Mouse (Mus musculus) ES-E14 (cell line): Measurements from ENCODE around the gene Pakap. TPM values are rescaled to one million over a fixed set of nuclear protein-coding genes. Genes with fewer than 3 reads are reported as not detected.
A peak's percentile ranks its signal among the peaks of the same experiment; 100 is the strongest.

Experiments
- DNase-seq: peaks from one replicate; pipeline ENCODE4 v3.0.0-alpha.2; 2013; ENCODE audit warnings: low read depth, low spot score
- H3K27ac ChIP-seq: 2 replicates; pipeline ENCODE4 v1.5.1; 2012; ENCODE audit warnings: low read depth, mild to moderate bottlenecking, low read length, moderate library complexity, mixed read lengths; ENCODE audit not compliant: poor library complexity, insufficient read depth, severe bottlenecking
- H3K36me3 ChIP-seq: 2 replicates; pipeline ENCODE4 v1.6.1; 2012; ENCODE audit warnings: mild to moderate bottlenecking, low read length, moderate library complexity, mixed read lengths; ENCODE audit not compliant: control insufficient read depth, poor library complexity, insufficient read depth, severe bottlenecking
- H3K4me1 ChIP-seq, 2 experiments: fragments of 150-350 bp in 1 of 2; sonication (generic) in 1 of 2; 2 replicates each; pipeline ENCODE4 v1.6.1; 2012; ENCODE audit warnings: low read length in 2 of 2, mild to moderate bottlenecking in 1 of 2, mixed read lengths in 1 of 2; ENCODE audit not compliant: control insufficient read depth in 2 of 2, insufficient read depth in 2 of 2, poor library complexity in 1 of 2
- H3K4me3 ChIP-seq, 2 experiments: fragments of 150-350 bp in 1 of 2; sonication (generic) in 1 of 2; 2 replicates each; pipeline ENCODE4 v1.5.1; 2012; ENCODE audit warnings: low read length in 2 of 2, low read depth in 1 of 2, mild to moderate bottlenecking in 1 of 2, mixed read lengths in 1 of 2; ENCODE audit not compliant: insufficient read depth in 1 of 2, poor library complexity in 1 of 2, severe bottlenecking in 1 of 2
- H3K9ac ChIP-seq: 2 replicates; pipeline ENCODE4 v1.6.1; 2012; ENCODE audit warnings: low read depth, mild to moderate bottlenecking, low read length, mixed read lengths; ENCODE audit not compliant: poor library complexity, insufficient read depth, severe bottlenecking
- H3K9me3 ChIP-seq: fragments of 150-350 bp; sonication (generic); 2 replicates; pipeline ENCODE4 v1.6.1; 2012; ENCODE audit warnings: low read depth, mild to moderate bottlenecking, low read length; ENCODE audit not compliant: control insufficient read depth, insufficient read depth
- CHD2 ChIP-seq: IDR thresholded peaks from 2 replicates; pipeline ENCODE4 v1.6.1; 2014; ENCODE audit warnings: mild to moderate bottlenecking, low read depth, low read length, inconsistent platforms
- HCFC1 ChIP-seq: IDR thresholded peaks from 2 replicates; pipeline ENCODE4 v1.6.1; 2012; ENCODE audit warnings: low read length, inconsistent platforms, borderline replicate concordance; ENCODE audit not compliant: insufficient read depth
- MAFK ChIP-seq: IDR thresholded peaks from 2 replicates; pipeline ENCODE4 v1.6.1; 2014; ENCODE audit warnings: mild to moderate bottlenecking, low read depth, low read length, inconsistent platforms; ENCODE audit not compliant: insufficient read depth
- ZC3H11A ChIP-seq: IDR thresholded peaks from 2 replicates; pipeline ENCODE4 v1.6.1; 2012; ENCODE audit warnings: low read depth, mild to moderate bottlenecking, inconsistent platforms, low read length, borderline replicate concordance
- ZNF384 ChIP-seq: IDR thresholded peaks from 2 replicates; pipeline ENCODE4 v1.6.1; 2012; ENCODE audit warnings: low read depth, low read length, inconsistent platforms
- in situ Hi-C, 2 experiments: fragments of 600-800 bp; cut with MboI; formaldehyde crosslinking; loops; one replicate each; pipeline ENCODE4 v1.15.1; 2025; ENCODE audit warnings: low sequenced_read_pairs in 2 of 2, inconsistent platforms in 1 of 2; ENCODE audit not compliant: unreplicated experiment in 2 of 2
- total RNA-seq: library from RNA; depleted of rRNA; stranded (reverse); fragments of 300-350 nt; gene quantifications from 2 replicates; pipeline ENCODE4 v1.2.3, GENCODE M21; 2012

Gene Pakap
- total RNA-seq, 1 experiment = 5.8 TPM

- in situ Hi-C loops = loop anchor here in 1 of 2 experiments (25.0 kb wide), 2 partner anchors 214 to 414 kb away; no protein-coding TSS in a partner anchor
- H3K4me3 ChIP-seq = peak overlapping the region; percentile 48 to 61
- TF ChIP-seq HCFC1 = no peak
- TF ChIP-seq ZC3H11A = peak; percentile 86
- TF ChIP-seq CHD2 = no peak
- no peaks in the 10 kb centered on the region for H3K9me3 ChIP-seq
- peaks cover 0 to 7% of the 10 kb centered on the region in 2 experiments; a peak in 3 of 4 replicates for H3K4me1 ChIP-seq
- H3K36me3 ChIP-seq = no peaks in the 10 kb centered on the region
- no peak overlapping the region for H3K27ac ChIP-seq
- H3K9ac ChIP-seq = peak overlapping the region; percentile 68; the same call in 1 of the 2 replicates
- DNase-seq = peak; percentile 89
Measured at GRCm38 (mm10) chr4:57672996-57673906, 105.3 kb downstream of the Pakap start.

- H3K9me3 ChIP-seq = no peaks in the 10 kb centered on the region
- H3K4me3 ChIP-seq = peak overlapping the region; percentile 29 to 42; a peak in 3 of 4 replicates
- H3K4me1 ChIP-seq = peaks cover 0 to 7% of the 10 kb centered on the region in 2 experiments; a peak in 3 of 4 replicates
- DNase-seq = no peak
- H3K9ac ChIP-seq = peak overlapping the region; percentile 30; the same call in 1 of the 2 replicates
- in situ Hi-C loops = loop anchor here in 1 of 2 experiments (25.0 kb wide), 2 partner anchors 213 to 413 kb away; no protein-coding TSS in a partner anchor
- peak overlapping the region; percentile 29; the same call in 1 of the 2 replicates for H3K27ac ChIP-seq
- TF ChIP-seq MAFK (no peak), HCFC1 (no peak), ZNF384 (no peak), CHD2 (no peak)
- H3K36me3 ChIP-seq = no peaks in the 10 kb centered on the region
Measured at GRCm38 (mm10) chr4:57674351-57674750, 106.4 kb downstream of the Pakap start.

DNA sequence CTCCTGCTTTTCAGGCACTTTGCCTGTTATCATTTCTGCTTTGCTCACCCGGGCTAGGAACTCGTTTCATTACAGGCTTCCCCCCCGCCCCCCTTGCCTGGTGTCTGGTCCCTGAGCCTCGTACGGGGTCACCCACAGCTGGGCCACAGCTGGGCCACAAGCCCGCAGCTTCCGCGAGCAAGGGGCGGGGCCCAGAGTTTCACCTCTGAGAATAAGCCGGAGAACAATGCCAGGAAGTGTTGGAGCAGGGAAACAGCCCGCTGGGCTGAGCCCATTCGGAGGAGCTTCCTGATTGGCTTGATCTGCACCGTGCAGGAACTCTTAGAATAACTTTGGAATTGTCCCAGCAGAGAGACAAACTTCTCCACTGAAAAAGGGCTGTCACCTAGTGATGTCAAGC, 107.4 kb downstream of the Pakap start:
- DNase-seq = no peak
- Histone ChIP-seq H3K4me3 (peak overlapping the region in 1 of 2 experiments; percentile 12; a peak in 1 of 4 replicates), H3K9ac (no peak overlapping the region; the same call in 1 of the 2 replicates), H3K36me3 (no peaks in the 10 kb centered on the region), H3K4me1 (peaks cover 0 to 7% of the 10 kb centered on the region in 2 experiments; a peak in 3 of 4 replicates), H3K27ac (peak overlapping the region; percentile 33; the same call in 1 of the 2 replicates), H3K9me3 (no peaks in the 10 kb centered on the region)
- in situ Hi-C loops = no loop called here
- TF ChIP-seq MAFK (no peak), CHD2 (no peak), ZC3H11A (no peak), HCFC1 (no peak), ZNF384 (no peak)

DNA sequence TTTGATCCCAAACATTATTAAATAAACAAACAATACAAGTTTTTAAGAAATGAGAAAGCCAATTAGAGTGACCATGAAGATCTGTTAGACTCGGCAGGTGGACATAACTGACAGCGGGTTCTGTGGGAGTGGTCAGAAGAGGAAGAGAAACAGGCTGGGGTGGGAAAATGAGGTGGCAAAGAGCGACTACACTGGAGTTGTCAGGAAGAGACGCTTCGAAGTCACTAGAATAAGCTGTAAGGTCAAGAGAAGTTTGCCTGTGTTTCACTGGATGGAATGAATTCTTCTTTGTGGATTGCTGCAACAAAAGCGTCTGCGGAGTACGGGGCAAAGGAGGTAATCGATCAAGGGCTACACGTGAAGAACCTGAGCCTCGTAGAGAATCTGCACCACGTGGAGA, 109.9 kb downstream of the Pakap start:
- DNase-seq = no peak
- TF ChIP-seq MAFK (no peak), HCFC1 (no peak), ZC3H11A (no peak), CHD2 (no peak), ZNF384 (no peak)
- Histone ChIP-seq H3K27ac (no peak overlapping the region), H3K36me3 (no peaks in the 10 kb centered on the region), H3K4me3 (no peak overlapping the region), H3K9ac (no peak overlapping the region), H3K9me3 (no peaks in the 10 kb centered on the region), H3K4me1 (peaks cover 2 to 13% of the 10 kb centered on the region in 2 experiments; a peak in 3 of 4 replicates)
- in situ Hi-C loops = no loop called here
